Mouse (Mus musculus): ENCODE results near the gene Ssbp4. TPM values are rescaled to one million over a fixed set of nuclear protein-coding genes. Genes with fewer than 3 reads are reported as not detected.

Gene Ssbp4
- polyA plus RNA-seq, 1 experiment from 2014 or later: 122 TPM

DNA sequence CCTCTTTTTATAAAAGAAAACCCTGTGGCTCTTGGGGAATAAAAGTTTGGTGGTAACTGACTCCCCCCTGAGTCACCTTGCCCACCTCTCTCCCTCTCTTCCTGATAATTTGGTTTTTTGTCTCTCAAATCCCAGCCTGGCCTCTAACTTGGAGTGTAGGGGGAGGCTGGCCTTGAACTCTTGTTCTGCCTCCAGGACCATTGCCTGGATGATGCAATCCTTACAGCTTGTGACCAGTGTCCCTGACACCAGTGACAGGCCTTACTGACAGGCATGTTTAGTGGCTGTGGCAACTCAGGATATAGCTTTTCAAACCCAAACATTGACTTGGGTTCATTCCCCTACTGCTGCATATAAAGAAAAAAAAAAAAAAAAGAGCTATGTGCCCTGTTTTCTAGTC is 38.1 kb upstream of the Ssbp4 start:
- no peak for ATAC-seq (ENCODE audit: low FRiP score)
- Histone ChIP-seq H3K4me1 (replicated peaks) (peaks cover 50% of the 10 kb centered on the region), H3K27me3 (no peaks in the 10 kb centered on the region), H3K4me3 (no peak overlapping the region), H3K27ac (no peak overlapping the region), H3K4me2 (no peak overlapping the region), H3K9ac (no peak overlapping the region), H3K36me3 (peaks cover 16% of the 10 kb centered on the region), H3K9me3 (no peaks in the 10 kb centered on the region)

DNA sequence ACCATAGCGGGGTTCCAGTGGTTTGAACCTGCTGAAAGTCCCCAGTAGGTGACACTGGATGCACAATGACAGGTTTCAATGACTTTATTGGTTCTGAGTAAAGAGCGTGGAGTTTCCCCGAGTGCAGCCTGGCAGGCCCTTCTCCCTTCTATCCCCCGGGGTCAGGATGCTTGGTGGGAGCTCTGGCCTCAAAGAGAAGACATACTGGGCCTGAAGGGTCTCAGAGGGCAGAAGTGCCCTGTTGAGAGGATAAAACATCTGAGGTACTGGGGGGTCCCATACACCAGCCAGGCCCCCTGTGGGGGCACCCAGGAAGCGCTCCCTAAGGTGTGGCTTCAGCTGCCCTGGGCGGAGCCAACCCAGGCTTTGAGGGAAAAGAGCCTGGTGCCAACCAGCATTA is 37.7 kb upstream of the Ssbp4 start:
- no peak overlapping the region for H3K4me3 ChIP-seq
- H3K4me2 ChIP-seq: no peak overlapping the region
- peaks cover 14% of the 10 kb centered on the region for H3K36me3 ChIP-seq
- no peak for ATAC-seq (ENCODE audit: low FRiP score)
- WGBS: 65% methylated on average over 6 of the region's 6 CpGs
- H3K4me1 ChIP-seq (replicated peaks): peaks cover 50% of the 10 kb centered on the region
- H3K9me3 ChIP-seq: no peaks in the 10 kb centered on the region
- 0 out of 2 replicates have a peak overlapping the region, but pooled peaks have one; percentile 24 for H3K9ac ChIP-seq
- 0 out of 2 replicates have a peak overlapping the region, but pooled peaks have one; percentile 35 for H3K27ac ChIP-seq
- H3K27me3 ChIP-seq: no peaks in the 10 kb centered on the region

DNA sequence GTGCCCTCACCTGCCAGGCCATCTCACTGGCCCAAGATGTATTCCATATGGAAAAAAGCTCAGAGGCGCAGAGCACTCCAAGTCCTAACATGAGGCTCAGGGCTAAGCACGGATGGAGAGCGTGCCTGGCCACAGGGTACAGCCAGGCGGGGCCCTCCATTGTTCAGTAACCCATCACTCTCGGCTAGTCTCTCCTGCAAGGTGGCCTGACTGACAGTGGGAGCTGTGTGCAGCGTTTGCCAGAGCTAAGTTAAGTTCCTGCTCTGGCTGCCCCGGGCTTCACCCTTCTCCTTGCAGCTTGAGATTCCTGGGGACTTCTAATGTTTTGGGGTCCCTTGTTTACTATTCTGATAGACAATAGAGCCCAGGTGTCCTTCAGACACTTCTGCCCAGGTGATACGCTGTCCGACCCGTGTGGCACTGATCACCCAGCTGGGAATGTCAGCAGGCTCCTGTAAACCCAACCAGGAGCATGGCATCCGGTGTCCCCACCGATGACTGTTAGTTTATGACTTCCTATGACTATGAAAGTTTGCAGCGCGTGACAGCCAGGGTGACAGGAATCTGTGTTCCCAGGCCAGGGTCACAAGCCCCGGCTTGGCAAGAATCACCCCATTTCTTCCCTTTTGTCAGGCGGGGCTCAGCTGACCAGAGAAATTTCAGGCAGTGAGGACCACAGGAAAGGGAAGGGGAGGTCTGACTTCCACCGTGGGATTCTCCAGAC is 37.0 kb upstream of the Ssbp4 start:
- H3K4me3 ChIP-seq: no peak overlapping the region
- H3K27me3 ChIP-seq: no peaks in the 10 kb centered on the region
- no peaks in the 10 kb centered on the region for H3K9me3 ChIP-seq
- ATAC-seq (ENCODE audit: low FRiP score): no peak
- H3K27ac ChIP-seq: peak overlapping the region; percentile 35; the same call in 1 of the 2 replicates
- H3K4me1 ChIP-seq (replicated peaks): peaks cover 49% of the 10 kb centered on the region
- H3K9ac ChIP-seq: peak overlapping the region; percentile 24; the same call in 1 of the 2 replicates
- WGBS: 52% methylated on average over 17 of the region's 17 CpGs
- no peak overlapping the region for H3K4me2 ChIP-seq
- peaks cover 7% of the 10 kb centered on the region for H3K36me3 ChIP-seq

DNA sequence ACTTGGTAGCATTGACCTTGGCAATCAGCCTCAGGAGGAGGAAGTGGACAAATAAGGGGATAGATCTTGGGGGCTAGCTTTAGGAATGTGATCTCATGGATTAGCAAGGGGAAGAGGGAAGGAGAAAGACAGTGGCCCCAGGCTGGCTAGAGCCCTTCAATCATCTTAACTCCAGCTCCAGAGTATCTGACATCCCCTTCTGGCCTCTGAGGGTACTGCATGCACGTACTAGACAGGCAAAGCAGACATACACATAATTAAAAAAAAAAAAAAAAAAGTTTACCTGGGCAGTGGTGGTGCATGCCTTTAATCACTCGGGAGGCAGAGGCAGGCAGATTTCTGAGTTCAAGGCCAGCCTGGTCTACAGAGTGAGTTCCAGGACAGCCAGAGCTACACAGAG is 35.4 kb upstream of the Ssbp4 start:
- Histone ChIP-seq H3K9ac (no peak overlapping the region), H3K27me3 (no peaks in the 10 kb centered on the region), H3K4me2 (no peak overlapping the region), H3K27ac (no peak overlapping the region), H3K4me3 (no peak overlapping the region), H3K4me1 (replicated peaks) (peaks cover 33% of the 10 kb centered on the region), H3K36me3 (no peaks in the 10 kb centered on the region), H3K9me3 (no peaks in the 10 kb centered on the region)
- 82% methylated on average over 2 of the region's 2 CpGs for WGBS
- ATAC-seq (ENCODE audit: low FRiP score): no peak

DNA sequence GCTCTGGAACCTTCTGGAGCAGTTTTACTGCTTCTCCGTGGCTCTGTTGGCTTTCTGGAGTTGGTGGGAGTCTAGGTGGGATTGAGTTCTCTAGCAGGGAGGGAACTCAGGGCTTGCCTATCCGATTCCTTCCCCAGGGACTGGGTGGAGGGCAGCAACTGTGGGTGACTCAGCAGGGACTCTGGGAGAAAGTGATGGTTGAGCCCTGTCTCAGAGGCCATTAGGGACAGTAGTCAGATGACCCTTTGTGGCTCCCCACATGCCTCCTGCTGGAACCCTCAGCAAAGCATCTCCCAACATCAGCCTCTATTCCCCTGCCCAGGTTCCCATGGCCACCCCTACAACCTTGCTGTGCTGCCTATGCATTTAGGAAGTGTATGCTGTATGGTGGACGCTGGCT is 34.3 kb upstream of the Ssbp4 start:
- Histone ChIP-seq H3K9ac (no peak overlapping the region), H3K27me3 (no peaks in the 10 kb centered on the region), H3K4me2 (no peak overlapping the region), H3K36me3 (no peaks in the 10 kb centered on the region), H3K9me3 (no peaks in the 10 kb centered on the region), H3K4me1 (replicated peaks) (peaks cover 23% of the 10 kb centered on the region), H3K27ac (no peak overlapping the region), H3K4me3 (no peak overlapping the region)
- 69% methylated on average over 3 of the region's 3 CpGs for WGBS
- ATAC-seq (ENCODE audit: low FRiP score): no peak

DNA sequence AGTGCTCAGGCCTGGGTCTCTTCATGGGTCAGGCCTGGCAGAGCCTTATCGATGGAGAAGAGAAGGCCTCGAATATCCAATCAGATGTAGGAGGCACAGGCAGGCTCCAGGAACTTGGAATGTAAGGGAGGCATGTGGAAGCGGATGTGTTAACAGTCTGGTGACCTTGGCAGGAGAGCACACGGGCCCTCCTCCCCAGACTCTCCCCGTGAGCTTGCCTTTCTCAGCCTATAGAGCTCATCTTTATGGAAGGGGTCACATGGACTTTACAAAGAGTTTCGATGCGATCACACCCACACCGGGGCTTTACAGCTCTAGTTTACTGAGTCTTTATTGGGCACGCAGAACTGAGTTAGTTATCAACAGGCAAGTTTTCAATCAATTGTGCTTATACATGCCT is 30.1 kb upstream of the Ssbp4 start:
- Histone ChIP-seq H3K4me3 (no peak overlapping the region), H3K4me2 (no peak overlapping the region), H3K9me3 (no peaks in the 10 kb centered on the region), H3K36me3 (no peaks in the 10 kb centered on the region), H3K27me3 (no peaks in the 10 kb centered on the region), H3K27ac (no peak overlapping the region), H3K9ac (no peak overlapping the region), H3K4me1 (replicated peaks) (peaks cover 14% of the 10 kb centered on the region; the same call in 1 of the 2 replicates)
- ATAC-seq (ENCODE audit: low FRiP score): no peak
- WGBS: 72% methylated on average over 9 of the region's 9 CpGs

DNA sequence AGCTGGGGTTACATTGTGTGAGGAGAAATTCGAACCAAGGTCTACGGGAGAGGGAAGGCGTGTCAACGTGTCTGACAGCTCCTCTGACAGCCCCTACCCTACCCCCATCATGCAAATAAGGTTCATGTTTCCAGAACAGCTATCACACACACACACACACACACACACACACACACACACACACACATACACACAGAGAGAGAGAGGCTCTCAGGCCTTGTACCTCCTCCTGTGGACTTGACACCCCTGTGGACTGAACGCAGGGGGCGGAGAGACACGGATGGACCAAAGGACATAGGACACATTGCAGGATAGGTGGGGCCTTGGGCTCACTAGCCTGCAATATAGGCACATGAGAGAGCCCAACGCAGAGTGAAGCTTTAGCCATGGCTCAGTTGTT is 28.2 kb upstream of the Ssbp4 start:
- Histone ChIP-seq H3K27me3 (peaks cover 14% of the 10 kb centered on the region), H3K4me2 (no peak overlapping the region), H3K4me3 (no peak overlapping the region), H3K4me1 (replicated peaks) (peaks cover 14% of the 10 kb centered on the region; the same call in 1 of the 2 replicates), H3K9ac (no peak overlapping the region), H3K9me3 (no peaks in the 10 kb centered on the region), H3K36me3 (no peaks in the 10 kb centered on the region), H3K27ac (no peak overlapping the region)
- WGBS: 57% methylated on average over 8 of the region's 8 CpGs
- ATAC-seq (ENCODE audit: low FRiP score): no peak

DNA sequence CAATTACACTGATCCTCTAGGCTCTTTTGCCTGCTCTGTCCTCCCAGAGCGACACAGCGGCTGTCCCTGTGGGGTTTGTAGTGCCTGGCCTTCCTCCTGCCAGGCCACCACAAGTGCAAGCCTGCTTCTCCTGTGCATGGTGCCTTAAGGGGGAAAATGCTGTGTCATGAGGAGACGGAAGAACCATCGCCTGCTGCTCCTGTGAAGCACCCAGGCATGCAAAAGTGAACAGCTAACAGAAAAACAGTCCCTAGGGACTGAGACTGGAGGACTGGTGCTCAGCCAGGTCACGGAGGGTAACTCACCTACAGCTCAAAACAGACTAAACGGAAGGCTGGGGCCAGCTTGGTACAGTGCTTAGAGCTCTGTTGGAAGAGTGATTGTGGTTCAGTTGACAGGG is 26.9 kb upstream of the Ssbp4 start:
- no peaks in the 10 kb centered on the region for H3K36me3 ChIP-seq
- H3K4me2 ChIP-seq: no peak overlapping the region
- WGBS: 78% methylated on average over 6 of the region's 6 CpGs
- ATAC-seq (ENCODE audit: low FRiP score): no peak
- peaks cover 19% of the 10 kb centered on the region; the same call in 1 of the 2 replicates for H3K4me1 ChIP-seq (replicated peaks)
- H3K9ac ChIP-seq: no peak overlapping the region
- peaks cover 27% of the 10 kb centered on the region for H3K27me3 ChIP-seq
- no peak overlapping the region for H3K27ac ChIP-seq
- no peaks in the 10 kb centered on the region for H3K9me3 ChIP-seq
- no peak overlapping the region for H3K4me3 ChIP-seq

DNA sequence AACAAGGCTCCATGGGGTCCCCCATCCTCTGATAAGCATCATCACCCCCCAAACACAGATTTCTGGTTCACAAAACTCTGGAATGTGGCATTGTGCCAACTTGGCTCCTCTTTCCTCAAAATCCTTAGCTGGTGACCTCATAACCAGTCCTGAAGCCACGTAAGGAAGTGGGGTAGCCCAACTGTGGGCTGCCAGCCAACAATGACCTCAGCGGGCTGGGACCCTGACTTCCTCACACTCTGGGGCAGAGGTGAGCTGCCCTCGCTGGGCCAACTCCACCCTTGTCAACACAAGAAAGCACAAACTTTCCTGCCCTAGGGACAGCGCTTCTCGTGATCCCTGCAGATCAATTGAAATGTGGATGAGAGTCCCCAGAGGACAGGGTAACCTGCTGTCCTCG is 25.4 kb upstream of the Ssbp4 start:
- H3K27me3 ChIP-seq: peaks cover 27% of the 10 kb centered on the region
- no peaks in the 10 kb centered on the region for H3K36me3 ChIP-seq
- 59% methylated on average over 6 of the region's 6 CpGs for WGBS
- no peaks in the 10 kb centered on the region for H3K9me3 ChIP-seq
- no peak overlapping the region for H3K27ac ChIP-seq
- H3K9ac ChIP-seq: no peak overlapping the region
- peaks cover 31% of the 10 kb centered on the region for H3K4me1 ChIP-seq (replicated peaks)
- no peak overlapping the region for H3K4me2 ChIP-seq
- ATAC-seq (ENCODE audit: low FRiP score): no peak
- no peak overlapping the region for H3K4me3 ChIP-seq

DNA sequence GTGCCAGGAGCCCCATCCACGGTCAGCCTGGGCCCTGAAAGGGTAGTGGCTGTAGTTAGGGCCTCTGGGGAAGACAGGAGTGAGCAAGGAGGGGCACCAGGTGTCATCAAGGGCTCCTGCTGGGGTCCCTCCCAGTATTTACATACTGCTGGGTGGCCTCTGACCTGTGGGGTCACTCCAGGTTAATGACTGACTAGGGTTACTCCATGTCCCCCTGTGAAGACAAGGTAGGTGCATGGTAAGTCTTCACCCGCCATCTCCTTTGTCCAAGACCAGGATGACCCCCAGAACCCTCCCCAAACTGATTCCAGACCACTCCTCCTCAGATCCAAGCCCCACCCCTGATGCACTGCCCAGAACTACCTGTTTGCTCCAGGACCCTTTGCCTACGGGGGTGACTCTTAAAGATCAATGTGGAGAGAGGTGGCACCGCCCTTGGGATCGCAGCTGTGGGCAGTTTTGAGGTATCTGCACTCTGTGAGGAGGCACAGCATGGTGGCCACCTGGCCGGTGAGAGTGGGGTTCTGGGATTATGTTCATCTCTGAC is 23.7 kb upstream of the Ssbp4 start, which contains the start of gene Gdf15:
Gene Gdf15, minus strand, starts transcription at position 111 of the 547 bp plus-strand sequence.
- Histone ChIP-seq H3K4me3 (no peak within 1 kb of the TSS), H3K36me3 (no peaks in the 10 kb centered on the region)
- 76% methylated on average over 6 of the region's 6 CpGs for WGBS

DNA sequence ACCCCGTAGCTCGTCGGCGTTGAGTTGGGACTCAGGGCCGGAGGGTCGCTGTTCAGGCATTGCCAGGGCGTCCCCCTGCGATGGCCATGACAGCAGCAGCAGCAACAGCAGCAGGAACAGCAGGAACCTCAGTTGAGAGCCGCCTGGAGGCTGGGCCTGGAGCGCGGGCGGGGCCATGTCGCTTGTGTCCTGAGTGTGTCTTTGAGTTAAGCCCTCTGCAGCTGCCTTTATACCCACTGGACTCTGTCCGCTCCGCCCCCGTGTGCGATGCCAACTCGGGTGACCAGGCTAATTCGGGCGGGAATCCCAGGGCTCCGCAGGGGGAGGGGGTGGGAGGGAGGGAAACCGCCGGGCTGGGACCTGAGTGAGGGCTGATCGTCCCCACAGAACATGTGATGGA is 22.8 kb upstream of the Ssbp4 start:
- H3K4me1 ChIP-seq (replicated peaks): peaks cover 23% of the 10 kb centered on the region
- H3K4me2 ChIP-seq: no peak overlapping the region
- H3K27me3 ChIP-seq: peaks cover 27% of the 10 kb centered on the region
- H3K9ac ChIP-seq: peak overlapping the region; percentile 13; the same call in 1 of the 2 replicates
- H3K4me3 ChIP-seq: no peak overlapping the region
- no peak for ATAC-seq (ENCODE audit: low FRiP score)
- no peaks in the 10 kb centered on the region for H3K9me3 ChIP-seq
- H3K36me3 ChIP-seq: no peaks in the 10 kb centered on the region
- H3K27ac ChIP-seq: no peak overlapping the region
- WGBS: 20% methylated on average over 24 of the region's 24 CpGs

More for the DNA sequence above, 23.7 kb upstream of the Ssbp4 start, which contains the start of gene Gdf15:
- Histone ChIP-seq H3K9ac (peak within 1 kb of the TSS; percentile 13; the same call in 1 of the 2 replicates), H3K4me2 (no peak within 1 kb of the TSS), H3K27me3 (peaks cover 27% of the 10 kb centered on the region), H3K4me1 (replicated peaks) (peaks cover 32% of the 10 kb centered on the region), H3K9me3 (no peaks in the 10 kb centered on the region), H3K27ac (no peak within 1 kb of the TSS)
- no peak for ATAC-seq (ENCODE audit: low FRiP score)

DNA sequence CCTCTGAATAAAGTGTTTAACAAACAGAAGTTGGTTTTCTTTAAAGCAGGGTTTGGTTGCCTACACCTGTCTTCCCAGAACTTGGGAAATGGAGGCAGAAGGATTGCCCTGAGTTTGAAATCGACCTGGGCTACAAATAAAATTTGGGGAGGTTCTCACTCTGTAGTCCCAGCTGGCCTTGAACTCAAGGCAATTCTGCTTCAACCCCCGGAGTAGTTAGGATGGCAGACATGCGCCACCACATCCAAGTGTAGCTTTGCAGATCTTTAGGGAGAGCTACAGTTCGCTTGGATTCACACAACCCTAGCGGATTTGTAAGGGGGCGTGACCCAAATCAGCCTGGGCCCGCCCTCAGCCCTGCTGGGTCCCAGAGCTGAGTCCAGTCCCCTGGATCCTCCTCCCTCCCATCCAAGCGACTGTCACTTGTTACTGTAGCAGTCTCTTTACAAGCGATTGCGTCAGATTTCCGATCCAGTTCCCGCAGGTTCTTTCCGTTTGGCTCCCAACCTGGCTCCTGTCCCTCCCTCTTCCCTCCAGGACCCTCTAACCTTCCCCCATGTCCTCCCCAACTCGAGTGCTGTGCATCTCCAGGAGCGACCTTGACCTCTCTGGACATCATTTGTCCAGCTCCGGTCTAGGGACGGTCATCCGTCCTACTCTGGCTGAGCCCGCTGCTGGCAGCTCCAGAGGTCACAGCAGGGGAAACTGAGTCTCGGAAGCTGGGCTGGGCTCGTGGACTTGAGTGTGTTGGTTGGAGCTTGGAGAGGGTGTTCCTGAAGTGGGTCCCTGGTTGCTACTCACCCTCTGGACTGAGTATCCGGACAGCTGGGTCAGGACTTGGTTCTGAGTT is 22.1 kb upstream of the Ssbp4 start:
- Histone ChIP-seq H3K27me3 (peaks cover 27% of the 10 kb centered on the region), H3K4me1 (replicated peaks) (peaks cover 23% of the 10 kb centered on the region), H3K9ac (peak overlapping the region; percentile 13; the same call in 1 of the 2 replicates), H3K9me3 (no peaks in the 10 kb centered on the region), H3K4me2 (peak overlapping the region; percentile 62; the same call in 1 of the 2 replicates), H3K36me3 (no peaks in the 10 kb centered on the region), H3K4me3 (no peak overlapping the region; the same call in 1 of the 2 replicates), H3K27ac (no peak overlapping the region)
- ATAC-seq (ENCODE audit: low FRiP score): peak; percentile 8; the same call in 1 of the 2 replicates
- WGBS: 14% methylated on average over 22 of the region's 22 CpGs

Measured in hindbrain, embryonic 13.5 days (tissue).